Mouse (Mus musculus) stomach, postnatal 0 days (tissue): Measurements from ENCODE around the gene Xlr5b. TPM values are rescaled to one million over a fixed set of nuclear protein-coding genes. Genes with fewer than 3 reads are reported as not detected.

Experiments
- polyA plus RNA-seq: library from polyadenylated mRNA; unstranded; fragments of >200 nt; fragmentation: Nextera tagmentation; extraction: Ambion mirVana; gene quantifications from 2 replicates; pipeline ENCODE4 v1.2.1, GENCODE M21; 2015

Gene Xlr5b
- polyA plus RNA-seq, 1 experiment from 2014 or later = not detected

Other genes with a start within 250 kb of the Xlr5b start
- 49.5 and 50.7 TPM in 2 replicates for gene Cetn2, start 230.4 kb upstream of the Xlr5b start, polyA plus RNA-seq
- 24.5 and 25.1 TPM in 2 replicates for gene Nsdhl, start 230.2 kb upstream of the Xlr5b start, polyA plus RNA-seq
- gene Zfp185, start 161.5 kb upstream of the Xlr5b start, polyA plus RNA-seq = 15.4 and 17.3 TPM in 2 replicates
- gene Pnma5, start 111.7 kb upstream of the Xlr5b start, polyA plus RNA-seq = 0.04 and 0.11 TPM in 2 replicates
- 0.05 TPM in 2 replicates for gene Pnma3, start 84.0 kb upstream of the Xlr5b start, polyA plus RNA-seq
- gene Xlr4a, start 66.3 kb upstream of the Xlr5b start, polyA plus RNA-seq = 0.59 and 2.0 TPM in 2 replicates
- gene Xlr3a, start 51.7 kb upstream of the Xlr5b start, polyA plus RNA-seq = 2.7 and 7.4 TPM in 2 replicates
- 0.46 and 0.61 TPM in 2 replicates for gene Gm14685, start 31.7 kb upstream of the Xlr5b start, polyA plus RNA-seq
- 0.18 and 0.42 TPM in 2 replicates for gene DXBay18, start 654 bp downstream of the Xlr5b start, polyA plus RNA-seq
- not detected in 2 replicates for gene Spin2d, start 28.2 kb downstream of the Xlr5b start, polyA plus RNA-seq
- 2.1 and 3.0 TPM in 2 replicates for gene Xlr3b, start 43.4 kb downstream of the Xlr5b start, polyA plus RNA-seq
- 1.3 and 2.0 TPM in 2 replicates for gene Xlr4b, start 65.5 kb downstream of the Xlr5b start, polyA plus RNA-seq
- 20.4 and 22.5 TPM in 2 replicates for gene F8a, start 79.5 kb downstream of the Xlr5b start, polyA plus RNA-seq
- 1.5 and 1.8 TPM in 2 replicates for gene Xlr4c, start 94.3 kb downstream of the Xlr5b start, polyA plus RNA-seq
- gene Xlr3c, start 116.6 kb downstream of the Xlr5b start, polyA plus RNA-seq = not detected in 2 replicates
- 0.23 TPM in 1 of 2 replicates, not detected in the other for gene Xlr5a, start 144.2 kb downstream of the Xlr5b start, polyA plus RNA-seq
- gene Xlr5c, start 144.2 kb downstream of the Xlr5b start, polyA plus RNA-seq = not detected in 2 replicates
- gene Gm45015, start 188.0 kb downstream of the Xlr5b start, polyA plus RNA-seq = not detected in 2 replicates
- 2.6 and 2.8 TPM in 2 replicates for gene Zfp275, start 193.8 kb downstream of the Xlr5b start, polyA plus RNA-seq
- 0.08 TPM in 1 of 2 replicates, not detected in the other for gene Gm18336, start 249.9 kb downstream of the Xlr5b start, polyA plus RNA-seq